Mouse (Mus musculus): Measurements from ENCODE around the gene Hoxd1.

Hoxd1 gene

DNA sequence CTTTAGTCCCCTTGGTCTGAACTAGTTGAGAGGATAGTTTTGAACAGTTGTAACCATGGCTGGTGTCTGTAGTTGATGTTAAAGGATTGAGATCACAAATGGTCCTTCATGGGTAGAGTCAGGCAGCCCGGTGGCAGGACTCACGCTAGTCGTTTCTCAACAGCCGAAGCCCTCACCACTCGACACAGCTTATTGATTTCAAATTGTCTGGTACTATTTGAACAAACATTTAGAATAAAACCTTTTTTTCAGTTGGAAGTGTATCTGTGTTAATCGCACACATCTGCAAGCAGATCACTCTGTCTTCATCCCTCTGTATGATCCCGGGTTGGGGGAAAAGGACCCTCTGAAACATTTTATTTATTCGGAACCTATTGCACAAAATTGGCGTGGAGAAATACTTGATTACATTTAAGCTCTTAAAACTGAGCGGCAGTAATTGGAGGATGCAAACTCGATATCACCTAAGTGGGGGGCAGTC, 15.1 kb upstream of the Hoxd1 start:
- intact Hi-C loops (cut with DNase I): no loop called here

DNA sequence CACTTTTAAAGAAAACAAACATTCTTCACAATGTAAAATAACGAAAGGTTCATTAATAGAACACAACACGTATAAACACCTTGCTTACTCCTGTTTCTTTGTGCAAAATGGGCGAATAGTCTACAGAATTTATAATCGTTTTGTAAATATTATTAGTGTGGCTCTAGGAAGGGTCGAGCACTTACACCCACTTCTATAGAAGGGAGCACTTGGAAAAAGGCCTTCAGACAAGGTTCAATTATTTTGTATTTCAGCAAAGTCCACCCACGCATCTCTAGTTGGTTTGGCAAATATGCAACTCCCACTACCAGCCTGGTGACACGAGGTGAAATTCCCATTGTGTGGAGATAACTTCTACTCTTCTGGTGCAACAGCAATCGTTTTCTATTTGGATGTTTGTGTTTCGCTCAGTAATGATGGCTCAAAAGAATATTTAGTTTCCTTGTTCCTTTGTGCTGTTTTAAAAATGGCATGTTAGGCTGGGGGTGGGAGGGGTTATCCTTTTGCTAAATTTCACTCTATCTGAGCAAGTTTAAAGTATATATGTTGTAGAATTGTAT, 14.3 kb upstream of the Hoxd1 start:
- intact Hi-C loops (cut with DNase I): no loop called here

DNA sequence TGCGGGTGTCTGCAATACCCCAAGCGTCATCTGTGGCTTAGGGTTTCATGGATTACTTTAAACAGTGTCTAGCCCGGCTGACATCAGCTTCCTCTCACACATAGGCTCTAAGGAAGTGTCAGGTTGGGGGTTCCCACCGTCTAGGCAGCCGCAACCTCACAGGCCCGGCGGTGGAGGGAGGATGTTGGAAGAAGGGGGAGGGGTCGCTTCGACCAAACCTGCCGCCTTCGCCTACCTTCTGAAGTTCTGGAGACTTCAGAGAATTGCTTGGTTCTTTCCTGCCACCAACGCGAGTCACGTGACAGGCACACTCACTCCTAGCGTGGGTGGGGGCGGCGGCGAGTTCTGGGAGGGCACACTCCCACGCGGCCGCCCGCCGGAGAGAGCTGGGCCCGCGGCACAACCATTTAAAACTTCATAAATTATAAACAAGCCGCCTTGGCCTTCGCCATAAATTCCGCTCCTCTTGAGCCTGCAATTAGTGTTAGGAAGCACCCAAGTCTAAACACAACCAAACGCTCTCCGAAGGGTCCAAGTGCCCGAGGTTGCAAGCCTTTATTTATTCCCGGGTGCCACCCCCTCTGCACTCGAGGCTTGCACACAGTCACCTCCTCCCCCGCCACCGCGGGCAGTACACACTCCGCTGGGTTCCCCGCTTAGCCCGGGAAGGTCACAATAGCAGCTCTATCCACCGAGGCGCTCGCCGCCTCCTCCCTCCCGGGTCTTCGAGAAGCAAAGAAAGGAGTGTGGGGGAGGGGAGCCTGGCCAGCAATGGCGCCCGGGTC, 13.3 kb upstream of the Hoxd1 start:
- intact Hi-C loops (cut with DNase I): no loop called here

DNA sequence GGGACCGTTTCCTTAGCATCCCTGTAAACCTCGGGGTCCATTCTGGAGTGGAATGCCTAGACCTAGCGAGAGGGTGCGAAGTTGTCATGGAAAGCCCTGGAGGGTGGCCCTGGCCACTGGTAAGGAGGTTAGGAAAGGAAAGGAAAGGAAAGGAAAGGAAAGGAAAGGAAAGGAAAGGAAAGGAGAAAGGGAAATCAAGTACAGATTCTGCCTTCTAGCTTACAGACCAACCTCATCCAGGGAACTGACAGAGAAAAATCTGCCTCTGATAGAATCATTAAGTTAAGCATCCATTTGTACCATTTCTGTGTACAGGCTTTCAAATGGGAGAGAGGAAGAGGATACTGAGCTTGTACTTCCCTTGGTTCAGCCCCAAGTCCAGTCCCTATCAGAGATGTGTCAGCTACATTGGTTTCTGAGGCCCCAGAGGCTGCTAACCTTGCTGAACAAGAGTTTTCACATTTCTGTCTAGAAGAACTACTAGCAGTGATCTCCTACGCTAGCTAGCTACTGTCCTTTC, 12.0 kb upstream of the Hoxd1 start:
- intact Hi-C loops (cut with DNase I): no loop called here

DNA sequence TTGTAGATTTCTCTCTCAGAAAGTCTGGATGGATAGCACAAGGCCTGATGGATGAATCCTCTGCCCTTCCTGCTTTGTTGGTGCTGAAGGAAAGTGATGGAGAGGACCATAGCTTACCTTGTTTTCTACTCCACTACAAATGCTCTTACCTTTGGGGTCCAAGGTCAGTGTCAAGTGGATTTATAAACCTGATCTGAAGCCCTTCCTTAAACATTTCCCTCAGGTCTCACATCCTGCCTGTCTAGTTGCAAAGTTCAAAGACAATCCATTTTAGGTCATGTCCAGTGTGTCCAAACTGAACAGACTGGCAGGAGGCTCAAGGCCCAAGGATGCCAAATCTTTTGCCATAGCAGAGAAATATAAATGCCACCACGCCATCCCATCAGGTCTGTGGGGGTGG, 10.9 kb upstream of the Hoxd1 start:
- intact Hi-C loops (cut with DNase I): no loop called here

DNA sequence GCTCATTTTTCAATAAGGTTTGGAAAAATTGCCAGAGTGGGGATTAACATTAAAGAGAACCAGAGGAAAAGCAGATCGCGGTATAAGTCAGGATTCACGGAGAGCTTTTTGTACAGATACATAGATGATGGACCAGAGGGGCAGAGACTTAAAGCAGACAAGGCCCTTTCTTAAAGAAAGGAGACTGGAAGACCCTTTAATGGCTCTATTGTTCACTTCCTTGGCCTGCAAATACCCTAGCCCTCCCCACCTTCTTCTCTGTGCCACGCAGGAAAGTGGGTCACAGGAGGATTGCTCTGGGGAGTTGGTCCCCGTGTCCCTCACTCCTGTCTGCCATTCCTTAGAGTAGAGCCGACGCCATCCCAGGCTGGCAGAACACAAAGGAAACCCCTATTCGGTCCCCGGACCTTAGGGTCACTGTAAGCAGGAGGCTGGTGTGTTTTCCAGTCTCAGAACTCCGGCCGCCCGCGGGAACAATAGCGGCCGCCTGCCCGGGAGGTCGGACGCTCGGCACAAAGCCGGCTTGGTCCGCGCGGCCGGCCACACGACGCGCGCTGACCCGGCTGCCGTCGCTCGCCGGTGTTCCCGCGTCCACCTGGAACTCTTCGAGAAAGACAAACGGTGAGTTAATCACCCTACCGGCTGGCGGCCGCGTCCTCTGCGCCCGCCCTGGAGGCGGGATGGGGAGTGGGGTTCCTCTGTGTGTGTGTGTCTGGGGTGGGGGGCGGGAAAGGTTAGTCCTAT, 10.2 kb upstream of the Hoxd1 start:
- intact Hi-C loops (cut with DNase I): no loop called here

DNA sequence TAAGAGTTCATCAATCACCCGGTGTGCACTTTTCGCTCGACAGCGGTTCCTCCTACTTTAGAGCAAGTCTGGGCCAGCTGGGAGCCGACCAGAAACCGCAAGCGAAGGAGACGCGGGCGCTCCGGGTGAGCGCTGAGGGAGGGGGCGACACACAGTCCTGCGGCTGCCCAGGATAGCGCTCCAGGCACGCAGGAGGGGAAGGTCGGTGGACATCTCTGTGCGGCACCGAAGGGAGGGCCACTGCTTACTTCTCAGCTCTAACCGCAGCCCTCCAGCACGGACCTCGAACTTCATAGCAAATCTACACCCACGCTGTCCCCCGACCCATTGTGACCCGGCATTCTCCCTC, 9.6 kb upstream of the Hoxd1 start:
- intact Hi-C loops (cut with DNase I): no loop called here

DNA sequence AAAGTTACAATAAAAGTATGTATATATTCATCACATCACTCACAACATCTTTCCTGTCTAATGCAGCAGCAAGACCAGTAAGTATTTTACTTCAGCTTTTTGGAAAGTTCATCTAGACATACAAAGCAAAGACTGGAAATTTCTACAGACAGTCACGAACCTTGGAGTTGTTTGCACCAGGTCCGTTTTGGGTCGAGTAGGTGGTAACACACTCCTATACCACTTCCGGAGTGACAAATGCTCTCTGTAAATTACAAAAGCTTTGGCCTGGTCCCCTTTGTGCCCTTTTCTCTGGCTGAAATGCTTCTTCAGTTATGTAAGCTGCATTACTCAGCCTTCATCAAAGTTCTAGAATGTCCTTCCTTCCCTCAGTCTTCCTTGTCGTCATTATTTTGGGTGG, 9.1 kb upstream of the Hoxd1 start:
- intact Hi-C loops (cut with DNase I): no loop called here

DNA sequence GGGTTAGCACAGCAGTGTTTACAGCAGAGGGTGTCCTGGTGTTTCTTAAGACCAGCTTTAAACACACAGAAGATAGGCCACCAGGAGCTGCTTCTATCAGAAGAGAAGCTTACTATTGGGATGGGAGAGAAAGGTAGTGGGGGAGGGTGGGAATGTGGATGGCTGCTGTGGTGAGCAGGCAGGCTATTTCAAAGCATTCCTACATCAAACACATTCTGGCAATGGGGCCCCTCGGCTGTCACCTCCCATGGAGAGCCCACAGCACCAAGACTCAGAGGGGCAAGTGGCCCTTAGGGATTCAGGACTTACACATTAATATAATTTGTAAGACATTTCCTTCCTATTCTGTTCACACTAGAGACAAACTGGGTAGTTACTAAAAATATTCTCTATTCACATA, 2.6 kb upstream of the Hoxd1 start:
- intact Hi-C loops (cut with DNase I): no loop called here

DNA sequence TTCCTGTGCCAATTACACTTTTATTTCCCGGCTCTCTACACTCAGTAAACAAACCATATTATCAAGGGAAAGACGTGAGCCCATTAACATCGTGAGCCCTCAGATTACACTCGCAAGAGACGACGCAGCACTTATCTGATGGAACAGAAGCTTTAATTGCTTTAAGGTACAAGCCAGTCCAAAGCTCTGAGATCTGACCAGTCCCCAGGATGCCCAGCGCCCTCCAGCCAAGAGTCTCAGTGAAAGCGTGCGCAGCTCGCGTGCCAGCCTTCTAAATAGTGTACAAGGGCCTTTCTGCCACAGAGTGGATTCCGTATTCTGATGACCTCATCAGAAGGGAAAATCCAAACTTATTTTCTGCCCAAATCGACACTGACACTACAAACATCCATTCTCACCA, 839 bp upstream of the Hoxd1 start:
- intact Hi-C loops (cut with DNase I): no loop called here

DNA sequence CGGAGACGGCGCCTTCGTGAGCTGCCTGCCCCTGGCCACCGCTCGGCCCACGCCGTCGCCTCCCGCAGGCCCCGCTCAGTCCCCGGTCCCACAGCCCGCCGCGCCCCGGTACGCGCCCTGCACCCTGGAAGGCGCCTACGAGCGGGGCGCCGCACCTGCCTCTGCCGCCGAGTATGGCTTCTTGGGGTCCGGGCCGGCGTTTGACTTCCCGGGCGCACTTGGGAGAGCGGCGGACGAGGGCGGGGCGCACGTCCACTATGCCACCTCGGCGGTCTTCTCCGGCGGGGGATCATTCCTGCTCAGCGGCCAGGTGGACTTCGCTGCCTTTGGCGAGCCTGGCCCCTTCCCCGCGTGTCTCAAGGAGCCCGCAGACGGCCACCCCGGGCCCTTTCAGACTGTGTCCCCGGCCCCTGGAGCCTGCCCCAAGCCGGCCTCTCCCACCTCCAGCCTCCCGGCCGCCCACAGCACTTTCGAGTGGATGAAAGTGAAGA, 510 bp downstream of the Hoxd1 start:
- intact Hi-C loops (cut with DNase I): no loop called here

DNA sequence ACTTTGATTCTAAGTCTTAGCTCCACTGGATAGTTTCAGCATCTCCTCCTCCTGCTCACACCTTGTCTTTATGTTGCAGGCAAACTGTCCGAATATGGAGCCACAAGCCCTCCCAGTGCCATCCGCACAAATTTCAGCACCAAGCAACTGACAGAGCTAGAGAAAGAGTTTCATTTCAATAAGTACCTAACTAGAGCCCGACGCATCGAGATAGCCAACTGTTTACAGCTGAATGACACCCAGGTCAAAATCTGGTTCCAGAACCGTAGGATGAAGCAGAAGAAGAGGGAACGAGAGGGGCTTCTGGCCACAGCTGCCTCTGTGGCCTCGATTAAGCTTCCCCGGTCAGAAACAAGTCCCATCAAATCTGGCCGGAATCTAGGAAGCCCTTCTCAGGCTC, 1.2 kb downstream of the Hoxd1 start:
- intact Hi-C loops (cut with DNase I): no loop called here

DNA sequence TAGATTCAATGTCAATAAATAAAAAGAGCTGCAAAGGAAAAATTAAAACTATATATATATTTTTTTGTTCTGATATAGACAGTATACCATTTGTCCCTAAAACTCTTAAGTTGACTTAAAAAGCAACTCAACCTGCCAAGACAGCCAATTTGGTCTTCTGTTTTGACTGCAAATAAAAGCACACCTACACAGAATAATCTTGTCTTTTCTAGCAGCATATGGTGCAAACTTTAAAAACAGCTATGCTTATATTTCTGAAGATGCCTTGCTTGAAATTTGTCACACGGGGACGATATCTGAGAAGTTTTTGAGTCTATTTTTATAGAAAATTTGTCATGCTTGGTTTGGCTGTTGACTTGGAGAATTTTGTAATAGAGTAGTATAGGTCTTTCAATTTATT, 11.6 kb downstream of the Hoxd1 start:
- intact Hi-C loops (cut with DNase I): no loop called here

DNA sequence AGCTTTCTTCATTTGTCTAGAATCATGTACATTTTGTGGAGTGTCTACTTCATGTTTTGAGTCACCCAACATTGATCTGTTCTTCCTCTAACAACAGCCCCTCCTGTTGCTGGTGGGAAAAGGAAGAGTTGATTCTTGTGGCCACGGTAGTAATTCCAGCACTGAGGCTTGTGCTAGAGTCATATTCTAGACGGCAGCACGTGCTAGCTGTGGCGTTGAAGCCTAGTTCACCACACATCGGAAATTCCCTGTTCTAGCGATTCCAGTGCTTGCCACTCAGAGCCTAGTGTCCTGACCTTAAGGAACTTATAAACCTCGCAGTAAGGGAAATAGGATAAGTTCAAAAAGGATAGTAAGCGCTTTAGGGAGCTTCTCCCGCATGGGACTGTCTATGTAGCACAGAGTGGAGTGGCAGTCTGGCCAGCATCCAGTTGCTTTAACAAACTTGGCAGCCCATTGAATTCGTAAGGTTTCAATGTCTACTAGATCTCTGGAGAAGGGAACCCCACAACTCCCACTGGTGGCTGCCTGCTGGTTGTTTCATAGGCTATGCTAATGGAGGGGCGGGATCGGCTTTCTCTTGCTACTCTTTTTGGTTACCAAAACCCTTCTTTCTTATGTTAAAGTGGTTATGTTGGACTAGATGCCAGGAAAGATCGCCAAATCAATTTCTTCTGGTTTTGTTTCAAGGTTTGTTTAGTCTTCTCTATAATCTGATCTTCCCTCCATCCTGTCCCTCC, 14.9 kb downstream of the Hoxd1 start:
- intact Hi-C loops (cut with DNase I): no loop called here

DNA sequence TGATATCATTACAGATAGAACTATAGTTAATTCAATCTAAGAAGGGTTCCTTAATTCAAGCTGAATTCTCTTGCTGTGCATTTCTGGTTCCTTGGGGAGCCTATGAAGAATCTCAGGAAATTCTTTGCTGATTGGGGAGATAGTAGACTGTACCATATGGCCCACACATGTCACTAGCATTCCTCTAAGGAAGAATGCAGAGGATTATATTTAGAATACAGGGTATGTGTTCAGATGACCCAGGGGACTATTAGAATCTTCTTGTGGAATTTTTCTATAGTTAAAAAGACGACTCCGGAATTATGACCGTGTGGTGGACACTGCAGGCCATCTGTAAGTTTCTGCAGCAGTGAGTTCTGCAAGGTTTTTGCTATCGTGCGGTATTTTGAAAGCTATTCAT, 18.6 kb downstream of the Hoxd1 start:
- intact Hi-C loops (cut with DNase I): no loop called here

DNA sequence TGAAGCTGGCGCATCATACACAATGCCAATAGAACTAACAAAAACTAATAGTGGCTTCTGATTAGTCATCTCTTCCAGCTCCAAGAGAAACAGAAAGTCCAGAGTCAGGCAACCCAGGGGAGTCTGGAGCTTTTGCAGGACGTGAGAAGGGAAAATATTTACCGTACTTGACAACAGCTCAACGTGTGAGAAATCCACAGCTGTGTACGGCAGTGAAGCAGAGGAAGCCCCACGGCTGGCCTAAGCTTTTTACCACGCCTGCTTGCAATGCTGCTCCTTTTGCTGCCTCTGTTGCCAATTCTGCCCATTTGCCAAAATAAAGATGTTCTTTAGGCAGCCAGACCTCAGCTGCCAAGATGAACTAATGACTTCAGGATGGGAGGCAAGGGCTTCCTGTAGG, 32.8 kb downstream of the Hoxd1 start:
- intact Hi-C loops (cut with DNase I): no loop called here

DNA sequence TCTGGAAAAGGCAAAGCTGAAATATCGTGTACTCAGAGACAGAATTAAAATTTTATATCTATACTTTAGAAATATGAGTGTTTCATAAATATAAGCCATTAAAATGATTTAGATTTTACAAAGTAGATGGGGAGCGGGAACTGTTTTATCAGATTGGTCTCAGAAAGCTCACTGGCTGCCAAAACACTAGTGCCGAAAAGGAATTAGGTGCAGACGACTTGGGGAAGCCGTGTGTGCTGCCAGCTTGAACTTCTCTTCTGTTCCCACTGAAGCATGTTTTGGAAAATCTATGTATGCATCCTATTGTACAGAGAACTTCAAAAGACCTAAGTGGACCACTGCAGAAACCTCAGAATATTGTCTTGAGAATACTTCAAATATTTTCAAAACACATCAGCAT, 45.7 kb downstream of the Hoxd1 start:
- intact Hi-C loops (cut with DNase I): no loop called here
